ENCODE assay signal across 10 mouse cellular contexts in the genomic region with DNA sequence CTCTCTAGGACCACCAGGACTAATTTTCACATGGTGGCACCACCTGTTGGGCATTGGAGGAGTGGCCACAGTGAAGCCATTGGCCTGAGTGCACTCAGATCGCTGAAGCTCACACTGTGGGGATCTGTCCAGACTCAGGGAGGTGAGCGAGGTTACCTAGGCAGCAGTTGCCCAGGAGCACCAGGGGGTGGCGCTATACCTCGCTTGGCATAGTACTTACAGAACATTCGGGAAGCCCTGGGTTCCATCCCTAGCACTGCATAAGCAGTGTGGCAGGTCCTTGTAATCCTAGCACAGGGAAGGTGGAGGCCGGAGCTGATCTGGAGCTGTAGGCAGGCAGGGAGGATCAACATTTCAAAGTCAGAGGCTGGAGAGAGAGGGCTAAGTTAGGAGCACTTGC. TPM values are rescaled to one million over a fixed set of nuclear protein-coding genes. Genes with fewer than 3 reads are reported as not detected.
DNase-seq lines count a peak whose midpoint lies in the region; ATAC-seq and TF ChIP-seq lines count a peak whose summit lies in the region.
"Had no signal": no experiment of that assay in that cellular context is flagged by ENCODE, and none has a peak within 500 bp of the region (broad histone marks: within the 10 kb centered on the region; RNA-seq: fewer than 3 reads in every experiment).

No protein-coding gene starts in this region.

- peaks cover 9% of the 10 kb centered on the region for H3K4me1 ChIP-seq in liver, adult 2 months (ENCODE audit: control insufficient read depth, insufficient read depth, low read length)
- H3K4me1 ChIP-seq in midbrain, embryonic 16.5 days (ENCODE audit: control insufficient read depth, insufficient read depth, low read length), result peaks cover 17% of the 10 kb centered on the region

- no peak for TF ChIP-seq POLR2A in liver, adult 2 months (IDR thresholded peaks at IDR 0.05; ENCODE audit: extremely low read depth, insufficient read depth, low read length)

- DNase-seq in heart, adult 11 months, result peak; percentile 91
- DNase-seq in heart, adult 18-20 months, result no peak
- peak; percentile 16 for DNase-seq in thymus, postnatal 0 days (ENCODE audit: low spot score)
- no peak for DNase-seq in thymus, postnatal 25 days
- no peak for DNase-seq in liver, adult 2 months (ENCODE audit: extremely low read depth, low read depth, low spot score)
- DNase-seq in right cerebral cortex, postnatal 14 days, result no peak
- DNase-seq: kidney, postnatal 10 days had no signal

- H3K4me2 ChIP-seq in midbrain, embryonic 16.5 days (ENCODE audit: low read length), result no peak overlapping the region
- H3K4me2 ChIP-seq: forebrain, embryonic 12.5 days had no signal

- H3K9ac ChIP-seq in liver, adult 2 months (ENCODE audit: low read depth, low read length), result no peak overlapping the region
- H3K9ac ChIP-seq in midbrain, embryonic 16.5 days (ENCODE audit: low read depth, low read length), result no peak overlapping the region
- H3K9ac ChIP-seq: forebrain, embryonic 12.5 days had no signal

- WGBS in liver, adult 2 months, result 53% methylated on average over 6 of the region's 6 CpGs
- WGBS in midbrain, embryonic 16.5 days, result 39% methylated on average over 6 of the region's 6 CpGs

- H3K79me2 ChIP-seq in liver, adult 2 months (ENCODE audit: control insufficient read depth, insufficient read depth, low read length), result no peaks in the 10 kb centered on the region; the same call in 1 of the 2 replicates

- H3K27ac ChIP-seq in liver, adult 2 months (replicated peaks; ENCODE audit: insufficient read depth, low read depth, low read length), result no peak overlapping the region
- H3K27ac ChIP-seq in midbrain, embryonic 16.5 days (ENCODE audit: low read length), result no peak overlapping the region
- H3K27ac ChIP-seq: forebrain, embryonic 12.5 days had no signal

- no peak overlapping the region for H3K4me3 ChIP-seq in liver, adult 2 months (ENCODE audit: insufficient read depth, low read depth, low read length)
- H3K4me3 ChIP-seq in midbrain, embryonic 16.5 days (ENCODE audit: low read depth, low read length), result no peak overlapping the region
- H3K4me3 ChIP-seq: forebrain, embryonic 12.5 days had no signal

- no peaks in the 10 kb centered on the region for H3K27me3 ChIP-seq in liver, adult 2 months (ENCODE audit: control insufficient read depth, insufficient read depth, low read length)
- H3K27me3 ChIP-seq in midbrain, embryonic 16.5 days (ENCODE audit: control insufficient read depth, insufficient read depth, low read depth, low read length), result no peaks in the 10 kb centered on the region
- H3K27me3 ChIP-seq: forebrain, embryonic 12.5 days had no signal

- peak; percentile 74 for TF ChIP-seq CTCF in liver, adult 2 months (IDR thresholded peaks at IDR 0.05; ENCODE audit: low read depth, low read length)

- no peaks in the 10 kb centered on the region for H3K36me3 ChIP-seq in liver, adult 2 months (ENCODE audit: control insufficient read depth, insufficient read depth, low read length)
- no peaks in the 10 kb centered on the region for H3K36me3 ChIP-seq in midbrain, embryonic 16.5 days (ENCODE audit: control insufficient read depth, insufficient read depth, low read length)
- H3K36me3 ChIP-seq: forebrain, embryonic 12.5 days had no signal

- no peak for ATAC-seq in activated CD4-positive, CD25-positive, alpha-beta regulatory T cell, adult 4 months
- ATAC-seq in midbrain, embryonic 16.5 days, result no peak

- no peaks in the 10 kb centered on the region for H3K9me3 ChIP-seq in midbrain, embryonic 16.5 days (replicated peaks; ENCODE audit: control insufficient read depth, low read length, poor library complexity, severe bottlenecking)
- H3K9me3 ChIP-seq: forebrain, embryonic 12.5 days had no signal

RNA-seq across cellular contexts. Expression of a gene that starts 2.8 kb away (rescaled TPM):
- total RNA-seq in heart, adult 18-20 months (2021), result 10 to 100 TPM; 20.3 to 24.4 TPM
- 88.9 and 90.3 TPM in 2 replicates for polyA plus RNA-seq in thymus, postnatal 0 days (2015; fragmentation: Nextera tagmentation; extraction: Ambion mirVana)
- total RNA-seq in liver, adult 2 months (2014; rRNA removed), result 7.3 and 11.1 TPM in 2 replicates
- 93.4 and 98.3 TPM in 2 replicates for polyA plus RNA-seq in liver, adult 2 months (2012; rRNA removed)
- 1,000 to 10,000 TPM; 1,157 to 1,321 TPM for polyA plus RNA-seq in activated CD4-positive, CD25-positive, alpha-beta regulatory T cell, adult 4 months (2017; shearing (Covaris generic))
- polyA plus RNA-seq in midbrain, embryonic 16.5 days (2015; fragmentation: Nextera tagmentation; extraction: Ambion mirVana), result 106 and 109 TPM in 2 replicates

RNA-seq across cellular contexts. Expression of a gene that starts 10.8 kb away (rescaled TPM):
- total RNA-seq in heart, adult 18-20 months (2021), result under 1 TPM; 0.39 to 0.97 TPM
- polyA plus RNA-seq in thymus, postnatal 0 days (2015; fragmentation: Nextera tagmentation; extraction: Ambion mirVana), result 1.8 and 2.1 TPM in 2 replicates
- total RNA-seq in liver, adult 2 months (2014; rRNA removed), result 0.07 and 0.09 TPM in 2 replicates
- polyA plus RNA-seq in liver, adult 2 months (2012; rRNA removed), result 0.40 and 0.49 TPM in 2 replicates
- polyA plus RNA-seq in activated CD4-positive, CD25-positive, alpha-beta regulatory T cell, adult 4 months (2017; shearing (Covaris generic)), result not detected
- 0.15 and 0.26 TPM in 2 replicates for polyA plus RNA-seq in midbrain, embryonic 16.5 days (2015; fragmentation: Nextera tagmentation; extraction: Ambion mirVana)

RNA-seq across cellular contexts. Expression of a gene that starts 14.3 kb away (rescaled TPM):
- total RNA-seq in heart, adult 18-20 months (2021), result 100 to 1,000 TPM; 418 to 491 TPM
- 263 and 265 TPM in 2 replicates for polyA plus RNA-seq in thymus, postnatal 0 days (2015; fragmentation: Nextera tagmentation; extraction: Ambion mirVana)
- total RNA-seq in liver, adult 2 months (2014; rRNA removed), result 112 and 189 TPM in 2 replicates
- 261 and 273 TPM in 2 replicates for polyA plus RNA-seq in liver, adult 2 months (2012; rRNA removed)
- polyA plus RNA-seq in activated CD4-positive, CD25-positive, alpha-beta regulatory T cell, adult 4 months (2017; shearing (Covaris generic)), result 100 to 1,000 TPM; 208 to 220 TPM
- polyA plus RNA-seq in midbrain, embryonic 16.5 days (2015; fragmentation: Nextera tagmentation; extraction: Ambion mirVana), result 105 and 121 TPM in 2 replicates

RNA-seq across cellular contexts. Expression of a gene that starts 47.5 kb away (rescaled TPM):
- not detected for total RNA-seq in heart, adult 18-20 months (2021)
- 2.0 TPM in 1 of 2 replicates, not detected in the other for polyA plus RNA-seq in thymus, postnatal 0 days (2015; fragmentation: Nextera tagmentation; extraction: Ambion mirVana)
- total RNA-seq in liver, adult 2 months (2014; rRNA removed), result not detected in 2 replicates
- polyA plus RNA-seq in liver, adult 2 months (2012; rRNA removed), result not detected in 2 replicates
- polyA plus RNA-seq in activated CD4-positive, CD25-positive, alpha-beta regulatory T cell, adult 4 months (2017; shearing (Covaris generic)), result not detected
- 12.6 TPM in 1 of 2 replicates, not detected in the other for polyA plus RNA-seq in midbrain, embryonic 16.5 days (2015; fragmentation: Nextera tagmentation; extraction: Ambion mirVana)

RNA-seq across cellular contexts. Expression of a gene that starts 50.0 kb away (rescaled TPM):
- total RNA-seq in heart, adult 18-20 months (2021), result 10 to 100 TPM; 31.9 to 39.6 TPM
- polyA plus RNA-seq in thymus, postnatal 0 days (2015; fragmentation: Nextera tagmentation; extraction: Ambion mirVana), result 9.7 and 10.9 TPM in 2 replicates
- total RNA-seq in liver, adult 2 months (2014; rRNA removed), result 16.7 and 18.2 TPM in 2 replicates
- 7.3 and 7.6 TPM in 2 replicates for polyA plus RNA-seq in liver, adult 2 months (2012; rRNA removed)
- 10 to 100 TPM; 20.6 to 21.6 TPM for polyA plus RNA-seq in activated CD4-positive, CD25-positive, alpha-beta regulatory T cell, adult 4 months (2017; shearing (Covaris generic))
- 3.1 and 3.5 TPM in 2 replicates for polyA plus RNA-seq in midbrain, embryonic 16.5 days (2015; fragmentation: Nextera tagmentation; extraction: Ambion mirVana)

Comparison
In these comparisons a context has a peak if more than half of its experiments do, and no peak if none do; other contexts are left out.
1. DNase-seq: peak in heart, adult 11 months (single experiment) and thymus, postnatal 0 days (single experiment); none in heart, adult 18-20 months (0 of 2), thymus, postnatal 25 days (single experiment), liver, adult 2 months (single experiment) and right cerebral cortex, postnatal 14 days (single experiment).
2. RNA of a gene that starts 2.8 kb away (polyA plus RNA-seq): 1,157 to 1,321 TPM in activated CD4-positive, CD25-positive, alpha-beta regulatory T cell, adult 4 months; 106 to 109 TPM in midbrain, embryonic 16.5 days, 93.4 to 98.3 TPM in liver, adult 2 months and 88.9 to 90.3 TPM in thymus, postnatal 0 days; every median in the first group is over 10 times any median in the second.